Mouse (Mus musculus) hindbrain, embryonic 11.5 days (tissue): Measurements from ENCODE around the gene Sdk1. TPM values are rescaled to one million over a fixed set of nuclear protein-coding genes. Genes with fewer than 3 reads are reported as not detected.

Source experiments
- ATAC-seq: fragments of 200-750 bp; cut with Nextera tagmentation; 2 replicates; pipeline ENCODE4 v1.8.0; 2017; ENCODE audit warnings: mild to moderate bottlenecking, moderate TSS enrichment, moderate library complexity; ENCODE audit not compliant: low FRiP score
- DNase-seq: peaks from one replicate; pipeline ENCODE4 v3.0.0-alpha.2; 2015; ENCODE audit warnings: low spot score
- H3K27ac ChIP-seq: fragments of 300-500 bp; sonication (generic); 2 replicates; pipeline ENCODE4 v1.5.1; 2014; ENCODE audit warnings: mild to moderate bottlenecking, low read depth, low read length
- H3K27me3 ChIP-seq: fragments of 300-500 bp; sonication (generic); 2 replicates; pipeline ENCODE4 v1.6.1; 2014; ENCODE audit warnings: mild to moderate bottlenecking, low read length, moderate library complexity, mixed read lengths; ENCODE audit not compliant: control insufficient read depth, insufficient read depth
- H3K36me3 ChIP-seq: fragments of 300-500 bp; sonication (generic); 2 replicates; pipeline ENCODE4 v1.6.1; 2014; ENCODE audit warnings: mild to moderate bottlenecking, low read length, moderate library complexity, mixed read lengths; ENCODE audit not compliant: control insufficient read depth, insufficient read depth
- H3K4me1 ChIP-seq: fragments of 300-500 bp; sonication (generic); replicated peaks from 2 replicates; pipeline ENCODE4 v1.6.1; 2014; ENCODE audit warnings: low read length, mixed read lengths; ENCODE audit not compliant: control insufficient read depth, insufficient read depth
- H3K4me2 ChIP-seq: fragments of 300-500 bp; sonication (generic); replicated peaks from 2 replicates; pipeline ENCODE4 v1.6.1; 2014; ENCODE audit warnings: mild to moderate bottlenecking, low read depth, low read length
- H3K4me3 ChIP-seq: fragments of 300-500 bp; sonication (generic); 2 replicates; pipeline ENCODE4 v1.5.1; 2014; ENCODE audit warnings: low read depth, low read length
- H3K9ac ChIP-seq: fragments of 300-500 bp; sonication (generic); 2 replicates; pipeline ENCODE4 v1.6.1; 2014; ENCODE audit warnings: low read depth, low read length
- H3K9me3 ChIP-seq: fragments of 300-500 bp; sonication (generic); 2 replicates; pipeline ENCODE4 v1.6.1; 2016; ENCODE audit warnings: low read length; ENCODE audit not compliant: control insufficient read depth
- WGBS: fragments of 180-500 bp; shearing (Covaris S2); extraction: QIAGEN DNeasy Blood & Tissue Kit; methylation state at CpG from one replicate; pipeline ENCODE4 v1.1.7; 2014; 5-methylcytosine and 5-hydroxymethylcytosine counted together
- polyA plus RNA-seq: library from polyadenylated mRNA; unstranded; fragments of >200 nt; fragmentation: Nextera tagmentation; extraction: Ambion mirVana; gene quantifications from 2 replicates; pipeline ENCODE4 v1.2.1, GENCODE M21; 2014

Sdk1 gene
- polyA plus RNA-seq, 1 experiment from 2014 or later, result 1.1 TPM

- H3K4me1 ChIP-seq, result no peaks in the 10 kb centered on the region
- no peak overlapping the region for H3K4me3 ChIP-seq
- no peaks in the 10 kb centered on the region for H3K27me3 ChIP-seq
- no peaks in the 10 kb centered on the region for H3K36me3 ChIP-seq
- WGBS, result 79% methylated on average over 2 of the region's 2 CpGs
- H3K27ac ChIP-seq, result no peak overlapping the region
- no peak for DNase-seq
- no peaks in the 10 kb centered on the region for H3K9me3 ChIP-seq
- H3K9ac ChIP-seq, result no peak overlapping the region
- no peak for ATAC-seq
- H3K4me2 ChIP-seq, result no peak overlapping the region
Observed at GRCm38 (mm10) chr5:141304706-141305105, 63.4 kb downstream of the Sdk1 start.

DNA sequence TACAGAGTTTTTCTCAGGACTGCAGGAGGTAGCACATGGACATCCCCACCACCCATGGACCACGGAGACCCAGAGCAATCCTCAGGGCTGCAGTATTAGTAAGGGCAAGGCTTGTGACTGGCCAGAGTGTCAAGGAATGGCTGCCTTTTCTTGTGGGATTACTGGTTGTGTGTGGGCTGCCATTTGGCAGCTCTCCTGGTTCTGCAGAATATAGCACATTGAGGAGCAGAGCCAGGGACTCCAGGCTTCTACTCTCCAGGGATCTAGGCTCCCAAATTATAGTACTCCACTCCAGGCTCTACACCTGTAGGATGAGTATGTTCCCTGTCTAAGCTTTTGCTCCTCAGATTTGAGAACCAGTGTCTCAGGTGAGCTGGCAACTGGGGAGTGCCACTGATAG lies 69.4 kb downstream of the Sdk1 start:
- H3K27ac ChIP-seq, result no peak overlapping the region
- ATAC-seq (no peak), DNase-seq (no peak)
- H3K4me2 ChIP-seq, result no peak overlapping the region
- no peaks in the 10 kb centered on the region for H3K27me3 ChIP-seq
- H3K9me3 ChIP-seq, result no peaks in the 10 kb centered on the region
- 90% methylated on average over 1 of the region's 1 CpGs for WGBS
- H3K4me1 ChIP-seq, result no peaks in the 10 kb centered on the region
- no peaks in the 10 kb centered on the region for H3K36me3 ChIP-seq
- no peak overlapping the region for H3K4me3 ChIP-seq
- no peak overlapping the region for H3K9ac ChIP-seq

DNA sequence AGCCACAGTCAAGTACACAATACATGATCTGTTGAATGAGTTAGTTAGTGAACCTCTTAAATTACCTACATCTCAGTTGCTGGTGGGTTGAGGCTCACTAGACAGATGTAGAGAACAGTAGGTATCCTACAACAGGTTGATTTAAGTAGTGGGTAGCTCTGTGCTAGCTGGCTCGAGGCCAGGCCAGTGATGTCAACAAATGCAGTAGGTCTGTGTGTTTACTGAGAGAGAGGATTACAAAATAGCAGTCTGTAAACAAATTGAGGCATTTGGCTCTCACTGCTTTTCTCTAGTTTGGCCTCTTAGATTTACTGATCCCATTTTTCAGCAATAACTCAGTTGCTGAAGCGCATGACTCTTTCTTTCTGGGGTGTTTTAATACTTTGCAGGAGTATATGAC lies 70.5 kb downstream of the Sdk1 start:
- Histone ChIP-seq H3K27ac (no peak overlapping the region), H3K27me3 (no peaks in the 10 kb centered on the region), H3K9ac (no peak overlapping the region), H3K36me3 (no peaks in the 10 kb centered on the region), H3K4me1 (no peaks in the 10 kb centered on the region), H3K4me2 (no peak overlapping the region), H3K4me3 (no peak overlapping the region), H3K9me3 (no peaks in the 10 kb centered on the region)
- DNase-seq (no peak), ATAC-seq (no peak)
- 75% methylated on average over 2 of the region's 2 CpGs for WGBS

GRCm38 (mm10) chr5:141312305-141312704 lies 71.0 kb downstream of the Sdk1 start:
- ATAC-seq, result no peak
- Histone ChIP-seq H3K4me3 (no peak overlapping the region), H3K27me3 (no peaks in the 10 kb centered on the region), H3K27ac (no peak overlapping the region), H3K9ac (no peak overlapping the region), H3K4me2 (no peak overlapping the region), H3K36me3 (no peaks in the 10 kb centered on the region), H3K4me1 (no peaks in the 10 kb centered on the region), H3K9me3 (no peaks in the 10 kb centered on the region)
- no peak for DNase-seq
- WGBS, result 88% methylated on average over 4 of the region's 4 CpGs

DNA sequence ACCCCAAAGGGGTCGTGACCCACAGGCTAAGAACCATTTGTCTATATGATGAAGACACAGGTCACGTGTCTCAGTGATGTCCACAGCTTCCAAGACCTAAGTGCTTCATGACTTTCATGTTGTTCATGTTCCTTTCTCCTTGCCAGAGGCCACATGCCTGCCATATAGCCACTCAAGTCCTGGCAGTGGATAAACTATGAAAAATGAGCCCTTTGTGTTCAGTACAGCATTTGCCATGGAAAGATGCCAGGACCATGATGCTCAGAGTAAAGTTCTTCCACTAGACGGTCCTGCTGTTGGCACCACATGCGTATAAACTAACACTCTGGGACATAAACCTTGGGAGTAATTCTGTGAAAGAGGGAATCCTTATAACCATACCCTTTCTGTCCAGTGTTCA lies 75.8 kb downstream of the Sdk1 start:
- no peaks in the 10 kb centered on the region for H3K9me3 ChIP-seq
- H3K4me2 ChIP-seq, result no peak overlapping the region
- H3K9ac ChIP-seq, result no peak overlapping the region
- H3K27me3 ChIP-seq, result no peaks in the 10 kb centered on the region
- no peaks in the 10 kb centered on the region for H3K36me3 ChIP-seq
- WGBS, result 86% methylated on average over 4 of the region's 4 CpGs
- H3K4me3 ChIP-seq, result no peak overlapping the region
- ATAC-seq (no peak), DNase-seq (no peak)
- no peaks in the 10 kb centered on the region for H3K4me1 ChIP-seq
- no peak overlapping the region for H3K27ac ChIP-seq

- Histone ChIP-seq H3K36me3 (no peaks in the 10 kb centered on the region), H3K4me3 (no peak overlapping the region), H3K9ac (no peak overlapping the region), H3K9me3 (no peaks in the 10 kb centered on the region), H3K4me2 (no peak overlapping the region), H3K27me3 (no peaks in the 10 kb centered on the region), H3K27ac (no peak overlapping the region), H3K4me1 (no peaks in the 10 kb centered on the region)
- 91% methylated on average over 4 of the region's 4 CpGs for WGBS
- DNase-seq (no peak), ATAC-seq (no peak)
Observed at GRCm38 (mm10) chr5:141324910-141325309, 83.6 kb downstream of the Sdk1 start.

- no peak for ATAC-seq
- DNase-seq, result no peak
- no peak overlapping the region for H3K4me3 ChIP-seq
Observed at GRCm38 (mm10) chr5:141344376-141344775, 103.1 kb downstream of the Sdk1 start.

GRCm38 (mm10) chr5:141345476-141345875 lies 104.2 kb downstream of the Sdk1 start:
- Histone ChIP-seq H3K4me1 (no peaks in the 10 kb centered on the region), H3K27ac (no peak overlapping the region), H3K9me3 (no peaks in the 10 kb centered on the region), H3K4me3 (no peak overlapping the region), H3K27me3 (no peaks in the 10 kb centered on the region), H3K4me2 (no peak overlapping the region), H3K36me3 (no peaks in the 10 kb centered on the region), H3K9ac (no peak overlapping the region)
- DNase-seq (no peak), ATAC-seq (no peak)
- WGBS, result 66% methylated on average over 5 of the region's 5 CpGs

More at GRCm38 (mm10) chr5:141344376-141344775, 103.1 kb downstream of the Sdk1 start:
- Histone ChIP-seq H3K27ac (no peak overlapping the region), H3K9ac (no peak overlapping the region), H3K4me2 (no peak overlapping the region), H3K9me3 (no peaks in the 10 kb centered on the region), H3K36me3 (no peaks in the 10 kb centered on the region), H3K27me3 (no peaks in the 10 kb centered on the region), H3K4me1 (no peaks in the 10 kb centered on the region)
- 80% methylated on average over 4 of the region's 4 CpGs for WGBS

DNA sequence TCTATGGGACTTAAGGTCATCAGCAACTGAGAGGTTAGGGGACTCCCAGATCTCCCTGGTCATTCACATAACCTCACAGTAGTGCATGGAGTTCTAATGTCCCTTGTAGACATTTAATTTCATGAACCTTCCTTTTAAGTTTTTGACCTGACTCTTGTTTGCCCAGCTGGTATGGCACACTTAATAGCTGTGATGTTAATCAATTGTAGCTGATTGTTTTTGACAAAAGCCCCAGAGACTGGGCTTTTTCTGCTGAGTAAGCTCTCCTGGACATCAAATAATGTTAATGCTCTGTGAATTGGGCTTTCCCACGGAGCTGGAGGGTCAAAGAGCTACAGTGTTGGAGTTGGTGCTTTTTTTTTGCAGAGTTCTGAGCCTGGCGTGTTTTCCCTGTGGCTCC lies 121.4 kb downstream of the Sdk1 start:
- ATAC-seq (no peak), DNase-seq (peak; percentile 10)
- no peak overlapping the region for H3K27ac ChIP-seq
- H3K9me3 ChIP-seq, result no peaks in the 10 kb centered on the region
- WGBS, result 17% methylated on average over 2 of the region's 2 CpGs
- H3K4me3 ChIP-seq, result no peak overlapping the region
- H3K4me2 ChIP-seq, result no peak overlapping the region
- no peak overlapping the region for H3K9ac ChIP-seq
- no peaks in the 10 kb centered on the region for H3K27me3 ChIP-seq
- H3K36me3 ChIP-seq, result no peaks in the 10 kb centered on the region
- no peaks in the 10 kb centered on the region for H3K4me1 ChIP-seq
